Mouse (Mus musculus) thymus, postnatal 36 days (tissue): Measurements from ENCODE around the gene Krtap4-1.

Experiments
- DNase-seq, 2 experiments: peaks; one replicate each; pipeline ENCODE4 v3.0.0; 2022; ENCODE audit warnings: mixed read lengths in 2 of 2

Krtap4-1 gene

DNA sequence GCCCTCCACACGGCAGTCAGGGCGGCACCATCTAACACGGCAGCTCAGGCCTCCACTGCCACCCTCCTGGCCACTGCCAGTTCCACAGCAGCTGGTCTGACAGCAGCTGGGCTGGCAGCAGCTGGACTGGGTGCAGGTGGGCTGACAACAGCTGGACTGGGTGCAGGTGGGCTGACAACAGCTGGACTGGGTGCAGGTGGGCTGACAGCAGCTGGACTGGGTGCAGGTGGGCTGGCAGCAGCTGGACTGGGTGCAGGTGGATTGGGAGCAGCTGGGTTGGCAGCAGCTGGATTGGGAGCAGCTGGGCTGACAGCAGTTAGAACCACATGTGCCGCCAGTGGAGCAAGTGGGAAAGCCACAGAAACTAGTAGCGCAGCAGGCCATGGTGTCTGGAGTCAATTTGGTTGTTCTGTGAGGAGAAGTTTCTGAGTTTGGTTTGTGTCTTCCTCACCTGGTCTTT lies 44.8 kb downstream of the Krtap4-1 start, which contains the start of gene Krtap1-4:
TSS of gene Krtap1-4 (minus strand) at position 410 of the 460 bp plus-strand sequence.
- DNase-seq = no peak

DNA sequence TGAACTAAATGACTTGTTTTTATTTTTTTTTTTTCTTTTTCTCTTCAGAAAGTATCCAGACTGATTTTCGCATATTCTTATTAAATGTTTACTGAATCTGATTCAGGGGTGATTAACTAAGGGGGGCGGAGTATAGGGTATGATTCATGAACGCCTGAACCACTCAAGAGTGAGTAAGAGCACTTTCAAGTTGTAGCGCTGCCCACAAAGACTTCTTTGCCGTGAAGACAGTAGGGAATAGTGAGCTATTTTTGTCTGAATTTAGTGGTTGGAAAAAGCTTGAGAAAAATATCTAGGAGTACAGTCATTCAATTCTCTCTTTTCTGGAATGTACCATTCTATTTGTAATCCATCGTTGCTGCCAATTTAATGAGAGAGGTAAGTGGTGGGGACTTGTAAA lies 46.5 kb downstream of the Krtap4-1 start:
- DNase-seq = no peak

GRCm38 (mm10) chr11:99581051-99581450 lies 47.0 kb downstream of the Krtap4-1 start:
- no peak for DNase-seq

- no peak for DNase-seq
Observed at GRCm38 (mm10) chr11:99580636-99581035, 47.4 kb downstream of the Krtap4-1 start, which contains the start of gene Krtap1-5. Krtap1-5 (minus strand) TSS chr11:99581016.
